26 mouse cellular contexts compared by ENCODE assay signal in the genomic region with DNA sequence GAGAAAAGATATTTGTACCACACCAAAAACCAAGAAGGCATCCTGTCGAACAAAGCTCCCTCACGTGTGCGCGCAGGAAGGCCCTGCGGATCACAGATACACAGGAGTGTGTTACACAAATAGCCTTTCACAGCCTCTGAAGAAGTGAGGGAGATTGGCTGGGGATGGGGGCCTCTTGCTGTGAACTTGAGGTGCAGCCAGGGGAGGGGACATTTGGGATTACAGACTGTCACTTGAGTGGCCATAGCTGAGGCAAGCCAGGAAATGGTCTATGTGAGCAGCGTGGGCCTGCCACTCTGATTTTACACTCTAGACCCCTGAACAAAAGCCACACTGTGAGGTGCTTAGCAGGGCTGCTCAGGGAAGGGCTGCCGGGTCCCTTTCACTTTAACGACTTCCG. TPM values are rescaled to one million over a fixed set of nuclear protein-coding genes. Genes with fewer than 3 reads are reported as not detected.
DNase-seq lines count a peak whose midpoint lies in the region; ATAC-seq and TF ChIP-seq lines count a peak whose summit lies in the region.
"Had no signal": no experiment of that assay in that cellular context is flagged by ENCODE, and none has a peak within 500 bp of the region (broad histone marks: within the 10 kb centered on the region; RNA-seq: fewer than 3 reads in every experiment).

No protein-coding gene starts in this region.

- H3K4me3 ChIP-seq in embryonic facial prominence, embryonic 12.5 days = no peak overlapping the region
- H3K4me3 ChIP-seq in embryonic facial prominence, embryonic 10.5 days = no peak overlapping the region
- no peak overlapping the region for H3K4me3 ChIP-seq in lung, embryonic 16.5 days (ENCODE audit: low read length)
- H3K4me3 ChIP-seq in lung, adult 2 months (replicated peaks; ENCODE audit: extremely low read depth, low read depth, low read length) = no peak overlapping the region
- H3K4me3 ChIP-seq in CH12.LX (replicated peaks in 1 of 3; ENCODE audit: low read depth in 2 of 3, low read length in 2 of 3, poor library complexity in 1 of 3) = no peak overlapping the region
- no peak overlapping the region for H3K4me3 ChIP-seq in limb, embryonic 12.5 days (replicated peaks)
- H3K4me3 ChIP-seq in liver, embryonic 11.5 days (ENCODE audit: low read depth, low read length) = no peak overlapping the region
- H3K4me3 ChIP-seq: forebrain, embryonic 12.5 days; heart, adult 2 months; heart, embryonic 15.5 days; hindbrain, embryonic 15.5 days had no signal

- H3K79me2 ChIP-seq in CH12.LX (replicated peaks; ENCODE audit: control insufficient read depth, extremely low read depth, insufficient read depth, poor library complexity, severe bottlenecking) = no peaks in the 10 kb centered on the region

- peaks cover 15% of the 10 kb centered on the region; the same call in 1 of the 2 replicates for H3K27me3 ChIP-seq in embryonic facial prominence, embryonic 12.5 days
- peaks cover 65% of the 10 kb centered on the region for H3K27me3 ChIP-seq in embryonic facial prominence, embryonic 10.5 days (replicated peaks; ENCODE audit: low read depth, poor library complexity, severe bottlenecking)
- H3K27me3 ChIP-seq in lung, embryonic 16.5 days (ENCODE audit: control insufficient read depth, insufficient read depth, low read depth, low read length) = peaks cover 2% of the 10 kb centered on the region; the same call in 1 of the 2 replicates
- H3K27me3 ChIP-seq in CH12.LX (replicated peaks) = peaks cover 78% of the 10 kb centered on the region
- peaks cover 69% of the 10 kb centered on the region for H3K27me3 ChIP-seq in limb, embryonic 12.5 days
- peaks cover 9% of the 10 kb centered on the region; the same call in 1 of the 2 replicates for H3K27me3 ChIP-seq in liver, embryonic 11.5 days (replicated peaks; ENCODE audit: control insufficient read depth, insufficient read depth, low read length)

- no peak for DNase-seq in embryonic facial prominence, embryonic 10.5 days (ENCODE audit: low spot score)
- no peak for DNase-seq in lung, adult 2 months
- no peak for DNase-seq in CH12.LX (ENCODE audit: extremely low read depth)
- DNase-seq in natural killer cell, adult 2 months (ENCODE audit: low spot score in 2 of 2) = no peak
- no peak for DNase-seq in liver, embryonic 11.5 days (ENCODE audit: low spot score)
- DNase-seq: adrenal gland, postnatal 14 days; cerebellum, adult 11-12 months; cerebellum, adult 9-11 months; forebrain, postnatal 0 days; gastrocnemius, postnatal 14 days; heart, adult 2 months; heart, postnatal 14 days had no signal

- ATAC-seq in embryonic facial prominence, embryonic 12.5 days (ENCODE audit: insufficient number of reproducible peaks, insufficient read depth, low FRiP score, low TSS enrichment) = no peak
- no peak for ATAC-seq in lung, embryonic 16.5 days (ENCODE audit: low read depth)
- no peak for ATAC-seq in limb, embryonic 12.5 days (ENCODE audit: insufficient number of reproducible peaks, insufficient read depth, low FRiP score, low TSS enrichment, low read depth)
- ATAC-seq in liver, embryonic 11.5 days (replicated peaks; ENCODE audit: low FRiP score) = no peak
- ATAC-seq: activated CD4-positive, CD25-positive, alpha-beta regulatory T cell, adult 4 months; forebrain, postnatal 0 days; Patski had no signal

- H3K27ac ChIP-seq in embryonic facial prominence, embryonic 12.5 days = 0 out of 2 replicates have a peak overlapping the region, but pooled peaks have one; percentile 14
- no peak overlapping the region; the same call in 1 of the 2 replicates for H3K27ac ChIP-seq in embryonic facial prominence, embryonic 10.5 days (replicated peaks)
- H3K27ac ChIP-seq in lung, embryonic 16.5 days (ENCODE audit: low read length) = no peak overlapping the region
- H3K27ac ChIP-seq in CH12.LX (ENCODE audit: insufficient read depth, low read depth) = no peak overlapping the region
- H3K27ac ChIP-seq in limb, embryonic 12.5 days = peak overlapping the region; percentile 66
- no peak overlapping the region for H3K27ac ChIP-seq in liver, embryonic 11.5 days (ENCODE audit: low read depth, low read length)
- H3K27ac ChIP-seq: forebrain, embryonic 12.5 days; heart, adult 2 months; heart, embryonic 15.5 days; hindbrain, embryonic 15.5 days had no signal

- 45% methylated on average over 9 of the region's 9 CpGs for WGBS in embryonic facial prominence, embryonic 12.5 days
- WGBS in embryonic facial prominence, embryonic 10.5 days = 49% methylated on average over 9 of the region's 9 CpGs
- WGBS in lung, embryonic 16.5 days = 53% methylated on average over 9 of the region's 9 CpGs
- WGBS in lung, adult 2 months = 57% methylated on average over 9 of the region's 9 CpGs
- 54% methylated on average over 9 of the region's 9 CpGs for WGBS in limb, embryonic 12.5 days
- 62% methylated on average over 9 of the region's 9 CpGs for WGBS in liver, embryonic 11.5 days

- H3K36me3 ChIP-seq in embryonic facial prominence, embryonic 12.5 days = no peaks in the 10 kb centered on the region
- H3K36me3 ChIP-seq in embryonic facial prominence, embryonic 10.5 days (replicated peaks) = no peaks in the 10 kb centered on the region
- no peaks in the 10 kb centered on the region for H3K36me3 ChIP-seq in lung, embryonic 16.5 days (ENCODE audit: control insufficient read depth, insufficient read depth, low read length)
- H3K36me3 ChIP-seq in CH12.LX (replicated peaks in 1 of 2; ENCODE audit: control insufficient read depth in 1 of 2, insufficient read depth in 1 of 2, low read length in 1 of 2) = no peaks in the 10 kb centered on the region
- no peaks in the 10 kb centered on the region for H3K36me3 ChIP-seq in limb, embryonic 12.5 days
- H3K36me3 ChIP-seq in liver, embryonic 11.5 days (ENCODE audit: control insufficient read depth, insufficient read depth, low read length) = no peaks in the 10 kb centered on the region
- H3K36me3 ChIP-seq: forebrain, embryonic 12.5 days; heart, embryonic 15.5 days; hindbrain, embryonic 15.5 days had no signal

- no peak overlapping the region for H3K9ac ChIP-seq in embryonic facial prominence, embryonic 12.5 days
- H3K9ac ChIP-seq in lung, embryonic 16.5 days (ENCODE audit: low read length) = peak overlapping the region; percentile 18; the same call in 1 of the 2 replicates
- no peak overlapping the region for H3K9ac ChIP-seq in CH12.LX (ENCODE audit: insufficient read depth, low read depth)
- H3K9ac ChIP-seq in limb, embryonic 12.5 days (replicated peaks) = 0 out of 2 replicates have a peak overlapping the region, but pooled peaks have one; percentile 27
- no peak overlapping the region for H3K9ac ChIP-seq in liver, embryonic 11.5 days (ENCODE audit: low read depth, low read length)
- H3K9ac ChIP-seq: forebrain, embryonic 12.5 days; forebrain, postnatal 0 days; heart, embryonic 15.5 days; hindbrain, embryonic 15.5 days had no signal

- no peak for TF ChIP-seq CTCF in lung, adult 2 months (IDR thresholded peaks at IDR 0.05; ENCODE audit: insufficient read depth, low read length)
- no peak for TF ChIP-seq CTCF in CH12.LX (conservative IDR thresholded peaks at IDR 0.05 in 1 of 2, IDR thresholded peaks at IDR 0.05 in 1 of 2; ENCODE audit: low read depth in 2 of 2, low read length in 2 of 2)

- peaks cover 10% of the 10 kb centered on the region; the same call in 1 of the 2 replicates for H3K4me1 ChIP-seq in embryonic facial prominence, embryonic 12.5 days
- H3K4me1 ChIP-seq in embryonic facial prominence, embryonic 10.5 days = peaks cover 17% of the 10 kb centered on the region
- no peaks in the 10 kb centered on the region for H3K4me1 ChIP-seq in lung, embryonic 16.5 days (replicated peaks; ENCODE audit: control insufficient read depth, insufficient read depth, low read length)
- no peaks in the 10 kb centered on the region for H3K4me1 ChIP-seq in lung, adult 2 months (ENCODE audit: control insufficient read depth, insufficient read depth, low read length)
- no peaks in the 10 kb centered on the region for H3K4me1 ChIP-seq in CH12.LX (ENCODE audit: control insufficient read depth in 1 of 2, insufficient read depth in 2 of 2)
- peaks cover 15% of the 10 kb centered on the region for H3K4me1 ChIP-seq in limb, embryonic 12.5 days (replicated peaks)
- no peaks in the 10 kb centered on the region; the same call in 1 of the 2 replicates for H3K4me1 ChIP-seq in liver, embryonic 11.5 days (replicated peaks; ENCODE audit: control insufficient read depth, insufficient read depth, low read length)
- H3K4me1 ChIP-seq: heart, embryonic 15.5 days; hindbrain, embryonic 15.5 days had no signal

- in situ Hi-C loops in CH12.LX (cut with MboI; ENCODE audit: low pct_ligation_motif_present, low pct_unique_long_range_greater_than_20kb, low sequenced_read_pairs) = loop anchor here (5.0 kb wide), 2 partner anchors 114 to 399 kb away; no protein-coding TSS in a partner anchor

- TF ChIP-seq POLR2A in lung, adult 2 months (IDR thresholded peaks at IDR 0.05; ENCODE audit: borderline replicate concordance, extremely low read depth, low read depth, low read length) = no peak
- TF ChIP-seq POLR2A in CH12.LX (IDR thresholded peaks at IDR 0.05; ENCODE audit: low read depth, low read length) = no peak

- H3K9me3 ChIP-seq in embryonic facial prominence, embryonic 12.5 days = no peaks in the 10 kb centered on the region
- H3K9me3 ChIP-seq in embryonic facial prominence, embryonic 10.5 days = no peaks in the 10 kb centered on the region
- H3K9me3 ChIP-seq in lung, embryonic 16.5 days (ENCODE audit: control insufficient read depth, low read length) = no peaks in the 10 kb centered on the region
- H3K9me3 ChIP-seq in CH12.LX (replicated peaks; ENCODE audit: low read length) = no peaks in the 10 kb centered on the region
- no peaks in the 10 kb centered on the region for H3K9me3 ChIP-seq in limb, embryonic 12.5 days
- no peaks in the 10 kb centered on the region for H3K9me3 ChIP-seq in liver, embryonic 11.5 days (ENCODE audit: control insufficient read depth, low read length)
- H3K9me3 ChIP-seq: forebrain, embryonic 12.5 days; heart, embryonic 15.5 days; hindbrain, embryonic 15.5 days had no signal

- TF ChIP-seq EP300 in CH12.LX (IDR thresholded peaks at IDR 0.05; ENCODE audit: low read length) = no peak

- dilution Hi-C loops in CH12.LX (cut with MboI; ENCODE audit: extremely low pct_ligation_motif_present, extremely low pct_unique_long_range_greater_than_20kb, low sequenced_read_pairs) = no loop called here

- no peak for TF ChIP-seq RAD21 in CH12.LX (IDR thresholded peaks at IDR 0.05; ENCODE audit: low read depth, low read length)

- no peak overlapping the region for H3K4me2 ChIP-seq in embryonic facial prominence, embryonic 12.5 days (replicated peaks)
- no peak overlapping the region for H3K4me2 ChIP-seq in lung, embryonic 16.5 days (ENCODE audit: low read depth, low read length)
- H3K4me2 ChIP-seq in CH12.LX (ENCODE audit: insufficient read depth, low read depth, poor library complexity, severe bottlenecking) = no peak overlapping the region
- no peak overlapping the region for H3K4me2 ChIP-seq in limb, embryonic 12.5 days
- H3K4me2 ChIP-seq in liver, embryonic 11.5 days = no peak overlapping the region
- H3K4me2 ChIP-seq: forebrain, embryonic 12.5 days; heart, embryonic 11.5 days; heart, embryonic 15.5 days; hindbrain, embryonic 15.5 days had no signal

RNA-seq across cellular contexts. Expression of a gene that starts 32.4 kb away (rescaled TPM):
- polyA plus RNA-seq in embryonic facial prominence, embryonic 12.5 days (2016; fragmentation: Nextera tagmentation; extraction: Ambion mirVana) = not detected in 2 replicates
- not detected in 2 replicates for polyA plus RNA-seq in embryonic facial prominence, embryonic 10.5 days (2016; fragmentation: Nextera tagmentation; extraction: Ambion mirVana)
- not detected in 2 replicates for polyA plus RNA-seq in lung, embryonic 16.5 days (2015; fragmentation: Nextera tagmentation; extraction: Ambion mirVana)
- polyA plus RNA-seq in lung, adult 2 months (2012; rRNA removed) = not detected in 2 replicates
- not detected in 2 replicates for total RNA-seq in CH12.LX (2012; rRNA removed)
- total RNA-seq in CH12.LX (2014; rRNA removed) = not detected in 2 replicates
- not detected in 2 replicates for polyA plus RNA-seq in CH12.LX (2012; ENCODE audit: insufficient read length, low read depth)
- not detected in 2 replicates for polyA plus RNA-seq in limb, embryonic 12.5 days (2016; fragmentation: Nextera tagmentation; extraction: Ambion mirVana)
- not detected in 2 replicates for polyA plus RNA-seq in liver, embryonic 11.5 days (2014; fragmentation: Nextera tagmentation; extraction: Ambion mirVana)
- total RNA-seq: adrenal gland, adult 18-20 months; adrenal gland, postnatal 14 days; forebrain, postnatal 0 days; gastrocnemius, adult 18-20 months; gastrocnemius, postnatal 14 days; heart, adult 2 months; heart, postnatal 14 days; hematopoietic stem cell, adult 5-6 weeks had no signal
- polyA plus RNA-seq: activated CD4-positive, CD25-positive, alpha-beta regulatory T cell, adult 4 months; C2C12; embryonic facial prominence, embryonic 11.5 days; forebrain, embryonic 12.5 days; forebrain, postnatal 0 days; heart, embryonic 15.5 days; hindbrain, embryonic 15.5 days; Patski had no signal

Comparison
In these comparisons a context has a peak if more than half of its experiments do, and no peak if none do; other contexts are left out.
1. H3K27ac ChIP-seq: peak in embryonic facial prominence, embryonic 12.5 days (single experiment) and limb, embryonic 12.5 days (single experiment); none in embryonic facial prominence, embryonic 10.5 days (single experiment), lung, embryonic 16.5 days (single experiment), CH12.LX (single experiment) and liver, embryonic 11.5 days (single experiment).
2. H3K9ac ChIP-seq: peak in lung, embryonic 16.5 days (single experiment) and limb, embryonic 12.5 days (single experiment); none in embryonic facial prominence, embryonic 12.5 days (single experiment), CH12.LX (single experiment) and liver, embryonic 11.5 days (single experiment).